Mouse (Mus musculus) gastrocnemius, postnatal 14 days (tissue): ENCODE measurements around the gene Adamts16. TPM values are rescaled to one million over a fixed set of nuclear protein-coding genes. Genes with fewer than 3 reads are reported as not detected.

Source experiments
- DNase-seq: peaks from one replicate; pipeline ENCODE4 v3.0.0; 2021; ENCODE audit warnings: mixed read lengths
- intact Hi-C: fragments of 180-260 bp; cut with DNase I; formaldehyde crosslinking; loops from one replicate; pipeline ENCODE4 v1.15.1; 2025; ENCODE audit warnings: low total_unique reads
- total RNA-seq, 2 experiments: library from RNA; stranded (reverse); gene quantifications; 2 replicates each; pipeline ENCODE4 v1.2.3; 2021

Gene Adamts16
- total RNA-seq, 2 experiments from 2014 or later: 0.73 to 1.7 TPM

GRCm38 (mm10) chr13:70731349-70731748 is 110.3 kb downstream of the Adamts16 start:
- no peak for DNase-seq
- intact Hi-C loops: no loop called here

DNA sequence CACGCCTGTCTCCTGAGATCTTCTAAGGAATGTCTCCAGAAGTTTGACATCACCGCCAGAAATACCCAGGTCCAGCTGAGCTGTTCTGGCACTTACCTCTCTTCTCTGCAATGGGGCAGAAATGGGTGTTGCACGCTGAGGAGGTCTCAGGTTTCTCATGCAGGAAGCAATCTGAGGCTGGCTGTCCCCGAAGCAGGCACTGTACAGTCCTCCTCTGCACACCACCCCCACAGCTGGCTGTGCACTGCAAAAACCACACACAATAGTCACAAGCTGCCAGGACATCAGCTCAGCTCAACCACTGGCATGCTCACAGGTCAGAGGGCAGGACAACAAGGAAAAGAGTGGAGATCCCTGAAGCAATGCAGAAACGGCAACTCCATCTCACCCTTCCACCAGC is 111.6 kb downstream of the Adamts16 start:
- peak; percentile 9 for DNase-seq
- intact Hi-C loops: no loop called here

DNA sequence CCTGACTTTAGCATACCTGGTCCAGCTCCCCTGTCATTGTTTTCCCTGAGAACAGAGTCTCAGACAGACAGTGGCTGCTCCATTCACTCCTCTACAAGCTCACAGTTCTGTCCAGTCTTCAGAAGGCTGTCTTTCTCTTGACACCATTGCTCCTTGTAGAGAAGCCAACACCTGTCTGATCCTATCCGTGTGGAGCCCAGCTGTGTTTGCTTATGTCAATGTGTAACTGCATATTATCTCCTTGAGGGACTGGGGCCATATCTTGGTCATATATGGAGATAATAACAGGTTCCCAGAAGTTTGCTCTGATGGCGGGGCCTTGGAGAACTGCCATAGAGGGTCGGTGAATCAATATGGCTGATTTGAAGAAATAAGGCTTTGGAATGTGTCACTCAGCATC is 115.4 kb downstream of the Adamts16 start:
- intact Hi-C loops: no loop called here
- DNase-seq: no peak

- no peak for DNase-seq
- intact Hi-C loops: no loop called here
Measured at GRCm38 (mm10) chr13:70724635-70725034, 117.0 kb downstream of the Adamts16 start.

- DNase-seq: no peak
- intact Hi-C loops: no loop called here
Measured at GRCm38 (mm10) chr13:70724108-70724622, 117.4 kb downstream of the Adamts16 start.

- intact Hi-C loops: no loop called here
- no peak for DNase-seq
Measured at GRCm38 (mm10) chr13:70719994-70720393, 121.6 kb downstream of the Adamts16 start.

DNA sequence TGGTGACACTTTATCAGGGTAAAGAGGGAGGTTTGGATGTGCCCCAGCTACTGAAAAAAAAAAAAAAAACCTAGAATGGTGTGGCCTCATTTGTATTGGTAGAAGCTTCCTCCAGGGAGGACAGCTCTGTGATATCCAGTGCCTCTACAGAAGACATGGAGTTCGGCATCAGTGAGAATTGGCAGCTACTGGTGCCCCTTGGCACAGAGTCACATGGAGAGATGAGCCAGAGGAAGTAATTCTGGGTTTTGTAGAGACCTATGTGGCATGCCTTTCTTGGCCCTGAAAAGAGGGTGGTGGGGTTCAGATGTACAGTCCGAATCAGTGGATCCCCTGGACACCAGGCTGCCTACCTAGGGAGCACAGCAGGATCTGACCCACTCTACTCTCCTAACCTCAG is 122.8 kb downstream of the Adamts16 start:
- intact Hi-C loops: no loop called here
- no peak for DNase-seq

GRCm38 (mm10) chr13:70716022-70716421 is 125.6 kb downstream of the Adamts16 start:
- intact Hi-C loops: no loop called here

DNA sequence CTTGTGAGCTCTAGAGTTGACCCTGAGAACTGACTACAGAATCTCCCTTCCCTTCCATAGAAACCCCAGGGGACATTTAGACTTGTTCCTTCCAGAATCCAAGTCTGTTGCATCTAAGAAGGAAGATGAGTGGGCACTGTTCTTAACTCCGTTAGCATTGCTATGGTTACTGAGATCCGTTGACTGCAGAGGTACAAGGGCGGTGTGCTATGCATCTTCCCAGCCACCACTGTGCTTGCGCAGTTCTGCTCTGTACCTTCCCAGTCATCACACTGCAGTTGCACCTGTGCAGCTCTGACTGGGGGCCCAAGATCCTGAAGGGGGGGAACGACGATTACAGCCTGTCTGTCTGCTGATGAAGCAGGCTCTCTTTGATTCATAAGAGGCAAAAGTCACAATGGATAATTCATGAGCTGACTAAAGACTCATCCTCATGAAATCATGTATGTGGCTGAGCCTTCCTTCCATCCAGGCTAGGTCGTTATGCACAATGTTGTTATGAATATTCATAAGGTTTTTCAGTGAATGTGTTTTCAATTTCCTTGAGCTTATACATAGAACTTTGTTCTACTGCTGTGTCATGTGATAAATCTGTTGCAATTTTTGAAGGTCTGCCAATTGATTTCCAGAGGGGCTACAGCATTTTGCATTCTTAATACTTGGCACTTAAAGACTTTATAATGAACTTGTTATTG is 127.4 kb downstream of the Adamts16 start:
- intact Hi-C loops: no loop called here
- DNase-seq: no peak

More at GRCm38 (mm10) chr13:70716022-70716421, 125.6 kb downstream of the Adamts16 start:
- DNase-seq: no peak

- DNase-seq: no peak
- intact Hi-C loops: no loop called here
Measured at GRCm38 (mm10) chr13:70713331-70713730, 128.3 kb downstream of the Adamts16 start.

- intact Hi-C loops: no loop called here
- no peak for DNase-seq
Measured at GRCm38 (mm10) chr13:70707158-70707854, 134.3 kb downstream of the Adamts16 start.

DNA sequence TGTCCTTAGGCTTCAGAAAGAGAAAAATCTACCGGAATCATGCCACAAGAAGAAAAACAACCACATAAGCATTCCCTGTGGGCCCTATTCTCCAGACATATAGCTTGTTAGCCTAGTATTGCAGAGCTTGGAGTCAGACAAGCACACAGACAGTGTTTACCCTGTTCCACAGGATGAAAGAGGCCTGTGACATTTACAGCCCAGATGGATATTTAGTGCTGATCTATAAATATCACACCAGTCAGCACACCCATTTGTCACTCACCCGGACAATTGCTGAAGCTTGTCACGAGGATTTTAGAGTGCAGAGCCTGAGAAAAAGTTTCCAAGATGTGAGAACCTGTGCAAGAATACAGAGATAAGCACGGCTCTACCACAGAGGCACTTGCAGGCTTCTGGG is 138.7 kb downstream of the Adamts16 start:
- intact Hi-C loops: no loop called here
- no peak for DNase-seq

GRCm38 (mm10) chr13:70698812-70699387 is 142.7 kb downstream of the Adamts16 start:
- no peak for DNase-seq
- intact Hi-C loops: no loop called here

- intact Hi-C loops: no loop called here
- DNase-seq: no peak
Measured at GRCm38 (mm10) chr13:70689452-70689960, 152.1 kb downstream of the Adamts16 start.

- DNase-seq: no peak
- intact Hi-C loops: no loop called here
Measured at GRCm38 (mm10) chr13:70685825-70686224, 155.8 kb downstream of the Adamts16 start.

GRCm38 (mm10) chr13:70684976-70685609 is 156.5 kb downstream of the Adamts16 start:
- DNase-seq: peak; percentile 33

GRCm38 (mm10) chr13:70681411-70682183 is 160.0 kb downstream of the Adamts16 start:
- intact Hi-C loops: no loop called here
- no peak for DNase-seq

More at GRCm38 (mm10) chr13:70684976-70685609, 156.5 kb downstream of the Adamts16 start:
- intact Hi-C loops: no loop called here

DNA sequence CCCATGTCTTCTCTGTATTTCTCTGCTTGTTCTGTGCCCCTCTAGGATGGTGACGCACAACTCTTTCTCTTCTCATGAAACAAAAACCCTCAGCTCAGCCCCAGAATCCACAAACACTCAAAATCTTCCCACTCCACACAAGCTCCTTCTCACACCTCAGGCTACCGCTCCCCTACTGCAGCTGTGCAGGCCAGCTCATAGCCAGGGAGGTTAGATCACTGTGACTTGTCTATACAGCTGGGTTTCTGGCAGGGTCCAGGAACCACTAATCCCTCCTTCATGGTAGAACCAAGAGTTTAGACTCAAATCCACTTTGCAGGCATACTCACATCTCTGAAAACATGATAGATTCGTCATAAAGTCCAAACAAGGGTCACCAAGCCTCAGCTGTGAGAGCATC is 161.3 kb downstream of the Adamts16 start:
- intact Hi-C loops: no loop called here
- DNase-seq: no peak
